Mouse (Mus musculus) thymus, postnatal 14 days (tissue): Measurements from ENCODE around the gene Dcp1a.

ENCODE experiments used
- DNase-seq: peaks from one replicate; pipeline ENCODE4 v3.0.0; 2021

Gene Dcp1a

DNA sequence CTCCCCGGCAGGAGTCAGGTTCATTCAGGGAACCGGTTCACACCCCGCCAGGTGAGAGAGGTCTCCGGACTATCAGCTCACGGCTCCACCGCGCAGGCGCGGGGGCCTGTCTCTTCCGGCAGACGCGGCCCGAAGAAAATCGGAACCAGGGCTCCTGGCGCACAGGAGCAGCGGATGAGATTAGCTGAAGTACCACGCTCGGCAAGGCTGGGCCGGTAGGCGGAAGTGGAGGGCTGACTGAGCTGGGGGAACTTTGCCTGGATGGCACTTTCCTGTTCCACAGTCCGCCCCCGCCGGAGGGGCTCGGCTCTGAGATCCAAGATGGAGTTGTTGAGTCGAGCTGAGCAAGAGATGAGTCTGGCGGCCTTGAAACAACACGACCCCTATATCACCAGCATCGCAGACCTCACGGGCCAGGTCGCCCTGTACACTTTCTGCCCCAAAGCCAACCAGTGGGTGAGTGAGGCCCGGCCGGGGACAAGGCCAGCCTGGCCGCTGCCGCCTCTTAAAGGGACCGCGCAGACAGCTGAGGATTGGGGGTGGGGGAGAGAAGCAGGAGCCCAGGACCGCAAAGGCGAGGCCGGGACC is at the start of gene Dcp1a:
Gene Dcp1a (plus strand): TSS at position 175 of the 588 bp plus-strand sequence.
- peak; percentile 96 for DNase-seq

DNA sequence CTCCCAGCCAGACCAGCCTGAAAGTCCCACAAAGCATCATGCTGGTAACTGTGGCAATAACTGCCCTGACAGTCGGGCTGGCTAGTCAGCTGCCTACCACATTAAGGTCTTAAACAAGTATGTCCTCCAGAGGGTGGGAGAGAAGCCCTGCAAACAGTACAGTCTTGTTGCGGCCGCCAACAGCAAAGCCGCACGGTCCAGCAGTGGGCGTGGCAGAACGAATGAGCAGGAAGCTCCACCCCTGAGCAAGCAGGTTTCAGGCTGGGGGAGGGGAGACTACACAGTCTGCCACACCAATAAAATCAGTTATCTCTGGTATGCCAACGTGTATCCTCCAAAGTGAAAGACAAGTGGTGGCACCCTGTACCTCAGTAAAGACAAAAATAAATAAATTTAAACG is 49.7 kb upstream of the Dcp1a start:
- no peak for DNase-seq

DNA sequence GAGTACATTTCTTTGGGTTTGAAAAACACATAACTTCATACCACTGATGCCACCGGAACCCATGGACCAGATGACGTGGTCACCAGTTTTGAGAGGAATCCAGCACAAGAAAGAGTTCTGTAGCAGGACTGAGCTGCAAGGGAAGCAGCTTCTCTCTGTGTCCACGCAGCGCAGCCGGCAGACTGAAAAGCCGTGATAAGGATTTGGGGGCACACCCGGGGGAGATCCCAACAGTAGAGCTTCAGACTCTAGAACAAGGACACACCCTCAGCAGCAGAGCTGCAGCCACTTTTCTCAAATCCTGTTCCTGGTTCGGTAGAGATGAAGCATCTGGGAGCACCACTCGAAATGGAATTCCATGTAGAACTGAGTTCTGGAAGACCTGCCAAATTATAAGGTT is 49.3 kb upstream of the Dcp1a start:
- no peak for DNase-seq

DNA sequence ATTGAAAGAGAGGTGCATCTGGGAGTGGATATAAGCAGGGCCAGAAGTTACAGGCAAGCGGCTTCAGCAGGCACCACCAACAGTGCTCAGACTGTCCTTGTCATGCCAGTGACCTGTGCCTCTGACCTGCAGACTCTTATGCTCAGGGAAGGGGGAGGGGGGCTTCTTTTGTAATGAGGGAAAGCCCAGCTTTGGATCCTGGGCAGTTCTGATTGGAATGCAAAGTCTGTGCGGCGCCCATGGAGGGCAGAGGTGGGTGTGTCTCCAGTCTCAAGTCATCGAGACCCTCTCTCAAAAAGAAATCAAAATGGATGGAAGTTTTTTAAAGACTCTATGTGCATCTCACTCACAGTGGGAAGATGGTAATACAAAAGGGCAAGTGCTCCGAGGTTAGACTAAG is 48.9 kb upstream of the Dcp1a start:
- DNase-seq: no peak

DNA sequence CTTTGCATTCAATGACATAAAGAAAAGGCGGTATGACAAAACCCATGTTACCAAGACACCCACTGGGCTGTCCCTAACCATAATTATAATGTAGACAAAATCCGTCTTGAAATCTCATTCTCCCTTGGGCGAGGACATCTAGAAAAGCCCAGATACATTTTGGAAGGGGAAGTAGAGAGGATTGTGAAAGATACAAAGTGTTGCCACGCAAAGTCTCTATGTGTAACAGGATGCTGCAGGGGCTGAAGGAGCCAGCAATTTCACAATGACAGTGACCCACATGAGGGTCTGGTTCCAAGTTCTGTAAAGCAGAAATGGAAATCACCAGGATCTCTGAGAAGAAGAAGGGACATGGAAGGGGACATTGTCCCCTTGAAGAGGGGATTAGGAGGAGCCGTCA is 44.0 kb upstream of the Dcp1a start:
- no peak for DNase-seq

DNA sequence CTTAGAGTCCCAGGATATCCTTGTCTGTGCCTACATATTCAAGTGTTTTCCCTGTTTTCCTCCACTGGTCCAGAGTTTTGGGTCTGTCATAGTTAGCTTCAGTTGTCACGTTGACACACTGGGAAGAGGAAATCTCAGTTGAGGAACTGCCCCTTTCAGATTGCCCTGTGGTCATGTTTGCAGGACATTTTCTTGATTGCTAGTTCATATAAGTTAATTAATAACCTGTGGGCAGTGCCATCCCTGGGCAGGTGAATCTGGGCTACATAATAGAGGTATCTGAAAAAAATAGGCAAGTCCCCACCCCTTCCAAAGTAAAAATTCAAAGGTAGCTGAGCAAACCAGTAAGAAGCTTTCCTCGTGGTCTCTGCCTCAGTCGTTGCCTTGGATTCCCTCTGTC is 39.4 kb upstream of the Dcp1a start:
- no peak for DNase-seq

DNA sequence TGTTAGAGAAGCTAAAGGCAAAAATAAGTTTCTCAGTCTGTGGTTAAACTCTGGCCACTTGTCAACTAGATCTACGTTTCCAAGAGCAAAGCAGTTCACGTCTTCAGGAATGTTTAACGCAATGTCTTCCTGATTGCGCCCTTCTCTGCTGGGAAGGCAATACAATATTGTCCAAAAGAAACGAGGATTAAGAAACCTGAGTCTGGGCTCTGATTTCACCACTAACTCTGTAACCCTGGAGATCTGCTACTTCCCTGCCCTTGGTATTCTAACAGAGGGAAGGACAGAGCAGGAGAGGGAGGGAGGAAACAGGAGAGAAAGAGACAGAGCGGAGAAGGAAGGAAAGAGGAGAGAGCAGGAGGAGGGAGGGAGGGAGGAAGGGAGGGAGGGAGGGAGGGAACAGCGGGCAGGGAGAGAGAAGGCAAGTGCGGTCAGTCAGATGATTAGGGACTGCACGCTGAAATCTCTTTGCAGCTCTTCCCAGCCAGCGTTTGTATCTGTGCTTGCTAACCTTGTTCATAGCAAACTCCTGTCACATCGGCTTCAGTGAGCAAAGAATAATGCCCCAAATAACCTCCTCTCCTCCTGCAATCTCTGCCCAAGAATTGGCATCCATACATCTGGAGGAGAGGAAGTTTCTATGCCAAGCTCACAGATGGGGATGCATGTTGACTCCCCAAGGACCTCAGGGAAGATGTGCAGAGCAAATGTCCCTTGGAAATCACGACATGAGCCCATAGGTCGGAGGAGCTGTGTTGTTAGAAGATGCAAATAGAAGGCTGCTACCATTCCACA is 23.3 kb upstream of the Dcp1a start:
- DNase-seq: no peak

DNA sequence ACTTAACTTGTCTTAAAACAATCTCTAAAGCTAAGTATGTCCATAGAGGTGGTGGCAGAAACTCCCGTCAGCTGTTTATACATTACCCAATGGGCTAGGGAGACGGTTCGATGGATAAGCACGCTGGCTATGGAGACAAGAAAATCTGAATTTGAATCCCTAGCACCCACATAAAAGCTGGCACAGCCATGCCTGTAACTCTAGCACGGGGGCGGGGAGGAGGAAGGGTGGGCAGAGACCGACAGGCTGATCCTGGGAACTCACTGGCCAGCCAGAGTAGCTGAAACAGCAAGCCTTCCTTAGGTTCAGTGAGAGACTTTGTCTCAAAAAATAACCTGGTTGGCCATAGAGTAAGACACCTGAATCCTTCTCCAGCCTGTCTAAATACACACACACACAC is 21.9 kb upstream of the Dcp1a start:
- DNase-seq: no peak

DNA sequence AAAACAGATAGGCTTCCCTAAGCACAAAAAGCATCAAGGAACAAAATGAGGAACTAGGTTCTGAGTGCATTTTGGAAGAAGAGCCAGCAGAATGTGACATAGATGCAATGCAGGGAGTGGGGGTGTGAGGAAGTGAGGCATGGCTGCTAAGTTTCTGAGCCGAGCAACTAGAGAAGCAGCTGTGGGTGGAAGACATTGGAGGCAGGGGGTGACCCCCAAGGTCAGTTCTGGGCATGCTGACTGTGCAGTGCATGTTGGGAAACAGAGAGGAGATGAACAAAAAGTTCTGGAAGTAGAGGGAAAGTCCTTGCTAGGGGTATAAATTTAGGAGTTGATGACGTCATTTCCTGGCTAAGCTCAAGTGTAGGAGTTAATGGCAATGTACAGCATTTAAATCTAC is 21.4 kb upstream of the Dcp1a start:
- peak; percentile 24 for DNase-seq

DNA sequence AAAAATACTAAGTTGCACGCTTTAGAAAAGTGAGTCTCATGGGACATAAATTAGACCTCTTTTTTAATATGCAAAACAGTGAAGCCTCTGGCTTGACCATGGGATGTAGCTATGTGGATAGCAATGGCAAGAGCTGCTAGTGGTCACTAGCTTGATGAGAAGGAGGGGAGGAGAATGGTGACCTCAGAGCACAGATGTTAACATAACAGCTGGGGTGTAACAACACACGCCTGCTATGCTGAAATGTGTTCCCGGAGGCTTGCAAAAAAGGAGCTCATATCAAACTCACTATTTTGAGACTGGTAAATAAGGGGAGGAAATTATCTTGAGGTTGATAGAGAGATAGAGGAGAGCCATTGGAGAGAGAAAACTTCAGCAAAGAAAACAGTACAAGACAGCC is 20.5 kb upstream of the Dcp1a start:
- no peak for DNase-seq

DNA sequence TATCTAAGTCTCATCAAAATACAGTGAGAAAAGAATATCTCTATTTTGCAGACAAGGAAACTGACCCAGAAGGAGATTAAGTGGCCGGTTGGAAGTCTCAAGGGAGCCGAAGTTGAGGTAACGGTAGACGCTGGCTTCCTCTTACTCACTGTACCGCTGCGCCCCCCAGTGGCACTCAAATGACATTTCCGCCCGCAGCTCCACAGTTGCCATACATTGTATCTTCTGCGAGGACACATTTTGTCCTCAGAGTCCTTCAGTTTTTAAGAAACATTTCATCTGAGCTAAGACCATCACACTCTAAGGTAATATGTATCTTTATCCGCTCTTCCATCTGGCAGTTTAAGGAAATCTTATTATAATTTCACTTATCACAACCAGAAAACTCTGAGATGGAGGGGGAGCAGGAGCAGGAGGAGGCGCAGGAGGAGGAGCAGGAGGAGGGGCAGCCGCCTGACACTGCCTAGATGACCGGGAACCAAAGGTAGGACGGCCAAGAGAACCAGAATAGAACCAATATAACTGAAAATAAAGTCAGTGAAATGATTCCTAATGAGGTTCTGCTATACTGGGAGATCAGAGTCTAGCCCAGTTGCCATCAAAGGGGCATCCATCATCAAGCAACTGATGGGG is 19.3 kb upstream of the Dcp1a start:
- peak; percentile 82 for DNase-seq

DNA sequence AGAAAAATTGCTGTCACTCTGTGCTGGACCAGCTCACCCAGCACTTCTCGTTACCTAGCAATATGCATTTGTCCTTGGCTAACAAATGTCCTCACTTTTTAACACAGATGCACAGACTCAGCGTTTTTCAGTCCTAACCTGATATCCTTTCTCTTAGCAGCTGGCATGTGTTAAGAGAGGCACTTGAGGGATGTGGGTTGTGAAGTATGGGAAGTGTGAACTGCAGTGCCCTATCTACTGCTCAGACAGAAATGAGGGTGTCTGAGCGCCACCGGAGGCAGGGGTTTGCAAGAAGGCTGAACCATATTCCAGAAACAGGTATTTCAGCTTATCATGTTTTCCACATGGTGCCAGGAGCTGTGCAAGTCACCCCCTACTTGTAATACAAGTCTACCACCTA is 16.0 kb upstream of the Dcp1a start:
- no peak for DNase-seq

DNA sequence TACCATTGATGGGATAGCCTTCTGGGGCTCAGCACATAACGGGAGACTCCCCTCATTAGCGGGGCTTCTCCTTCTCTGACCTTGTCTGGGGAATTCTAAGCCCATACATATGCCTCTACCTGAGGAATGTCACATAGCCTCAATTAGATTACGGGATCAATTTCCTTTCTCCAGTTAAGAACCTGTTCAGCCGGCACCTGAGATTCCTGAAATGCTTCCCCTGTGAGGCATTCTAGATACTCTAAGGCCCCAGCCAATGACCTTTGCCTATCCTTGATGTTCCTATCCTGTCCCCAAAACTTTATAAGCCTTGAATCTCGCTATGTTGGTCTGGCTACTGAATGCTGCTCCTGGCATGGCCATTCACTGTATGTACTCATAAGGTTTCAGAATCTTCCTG is 5.7 kb upstream of the Dcp1a start:
- DNase-seq: no peak

DNA sequence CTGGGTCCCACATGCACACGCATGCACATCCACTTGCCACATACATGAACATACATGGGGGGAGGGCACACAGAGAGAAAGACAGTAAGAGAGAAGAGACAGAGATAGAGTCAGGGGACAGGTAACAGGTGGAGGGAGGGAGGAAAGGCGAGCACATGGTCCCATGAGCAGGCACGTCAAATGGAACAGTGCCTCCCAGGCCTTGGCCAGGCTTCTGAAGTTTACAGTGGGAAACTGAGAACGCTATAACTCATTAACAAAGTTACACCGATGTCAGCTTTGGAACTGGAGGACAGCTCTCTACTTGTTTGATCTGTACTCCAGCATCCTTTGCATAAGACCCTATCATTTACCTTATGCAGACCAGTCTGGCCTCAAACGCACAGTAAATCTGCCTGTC is 4.9 kb upstream of the Dcp1a start:
- no peak for DNase-seq

DNA sequence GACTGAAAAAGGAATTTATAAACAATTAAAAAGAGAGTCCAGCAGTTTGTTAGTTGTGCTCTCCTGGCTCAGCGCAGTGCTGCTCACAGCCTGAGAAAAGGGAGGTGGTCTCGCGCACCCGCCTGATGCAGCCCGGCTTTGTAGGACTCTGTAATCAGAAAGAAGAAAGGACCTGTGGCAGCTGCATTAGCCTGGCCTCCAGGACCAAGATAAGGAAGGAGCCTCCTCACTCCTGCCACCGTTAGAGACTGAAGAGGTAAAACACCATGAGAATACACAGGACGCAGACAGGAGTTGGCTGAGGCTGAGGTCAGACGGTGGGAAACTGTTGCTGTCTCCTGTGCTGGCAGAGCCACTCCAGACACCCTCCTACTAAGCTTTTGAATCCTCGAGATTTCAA is 12.0 kb downstream of the Dcp1a start, which contains the start of gene Cacna1d:
Gene Cacna1d (minus strand): TSS at position 114 of the 400 bp plus-strand sequence.
- no peak for DNase-seq

DNA sequence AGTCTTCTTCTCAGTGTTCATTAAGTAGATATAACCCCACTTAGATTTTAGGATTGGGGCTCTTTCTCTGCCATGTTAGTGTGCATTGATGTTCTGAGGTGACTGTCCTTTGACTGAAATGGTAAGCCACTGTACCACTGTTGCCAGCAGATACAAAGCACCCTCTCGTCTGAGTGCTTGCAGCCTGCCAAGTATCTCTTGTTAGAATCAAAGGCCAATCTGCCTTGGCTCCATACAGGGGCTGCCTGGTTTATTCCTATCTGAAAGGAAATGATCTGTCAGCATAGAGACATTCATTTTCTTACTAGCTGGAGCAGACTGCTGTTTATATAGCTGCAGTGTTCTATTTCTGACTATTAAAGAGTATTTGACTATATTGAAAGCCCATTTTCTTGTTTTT is 13.9 kb downstream of the Dcp1a start:
- DNase-seq: no peak

DNA sequence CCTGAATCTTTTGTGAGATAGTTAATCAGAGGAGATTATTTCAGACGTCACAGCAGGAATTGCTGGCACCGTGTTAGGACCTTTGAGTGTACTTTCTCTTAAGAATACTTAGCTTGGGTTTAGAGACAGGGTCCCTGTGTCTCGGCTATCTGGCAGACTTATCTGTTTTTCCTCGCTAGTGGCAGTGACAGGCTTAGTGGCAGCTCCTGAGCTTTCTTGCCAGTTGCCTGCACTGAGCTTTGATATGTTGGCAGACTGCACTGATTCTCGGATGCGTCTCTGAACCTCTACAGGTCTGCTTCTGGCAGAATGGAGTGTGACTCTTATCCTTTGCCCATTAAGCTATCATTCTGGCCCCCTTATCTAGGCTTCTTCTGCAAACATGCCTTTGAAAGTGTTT is 15.7 kb downstream of the Dcp1a start:
- no peak for DNase-seq

DNA sequence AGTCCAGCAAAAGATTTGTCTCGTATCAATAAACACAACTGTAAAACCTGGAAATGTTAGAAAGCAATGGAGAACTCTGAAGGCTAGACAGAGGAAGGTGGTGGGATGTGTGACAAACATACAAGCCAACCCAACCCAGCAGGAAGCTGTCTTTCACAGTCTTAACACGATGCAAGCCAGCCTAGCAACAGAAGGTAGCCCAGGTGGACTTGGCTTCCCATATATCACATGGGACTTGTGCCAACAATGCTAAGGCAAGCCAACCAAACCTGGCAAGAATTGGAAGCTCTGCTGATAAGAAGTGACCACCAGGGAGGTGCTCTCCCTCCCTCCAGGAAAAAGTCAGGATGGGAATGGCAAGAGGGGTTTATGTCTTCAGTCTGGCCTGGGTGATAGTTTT is 18.9 kb downstream of the Dcp1a start:
- DNase-seq: no peak

DNA sequence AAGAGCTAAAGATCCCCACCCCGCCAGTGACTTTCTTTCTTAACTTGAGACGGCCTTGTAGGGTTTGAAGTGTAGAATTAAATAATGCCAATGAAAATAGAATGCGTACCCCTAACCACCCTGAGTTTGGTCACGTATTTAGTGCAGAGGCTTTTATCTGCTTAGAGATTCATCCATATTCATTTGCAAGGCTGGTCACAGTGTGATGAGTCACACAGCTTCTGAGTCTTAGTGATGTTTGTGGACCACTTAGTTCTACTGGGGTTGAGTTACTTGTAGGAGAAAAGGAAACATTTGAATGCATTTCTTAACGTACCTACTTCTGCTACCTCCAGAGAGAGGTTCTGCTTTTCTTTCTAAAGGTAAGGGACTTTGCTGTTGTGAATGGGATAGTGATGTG is 25.7 kb downstream of the Dcp1a start:
- DNase-seq: no peak

DNA sequence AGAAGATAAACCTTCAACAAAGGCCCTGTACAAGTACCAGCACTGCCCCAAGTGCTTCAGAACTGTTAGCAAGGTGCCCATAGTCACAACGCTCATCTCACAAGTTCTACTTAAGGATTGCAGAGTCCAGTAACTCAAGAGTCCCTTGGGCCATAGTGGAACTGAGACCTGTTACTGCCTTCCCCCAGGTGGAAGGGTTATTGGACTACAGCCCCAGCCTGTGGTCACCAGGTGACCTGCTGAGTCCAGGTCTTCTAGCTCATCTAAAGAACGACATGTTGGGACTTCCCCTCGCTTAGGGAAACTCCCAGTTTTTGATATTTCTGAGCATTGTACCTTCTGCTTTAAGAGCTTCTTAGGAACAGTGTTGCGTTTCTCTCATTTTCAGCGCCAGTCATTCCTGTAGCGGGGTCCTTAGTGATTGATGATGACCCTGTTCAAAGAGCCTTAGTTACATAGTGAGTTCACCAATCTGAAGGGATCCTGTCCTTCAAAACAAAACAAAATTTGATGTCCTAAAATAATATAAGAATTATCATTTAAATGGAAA is 31.0 kb downstream of the Dcp1a start:
- DNase-seq: no peak

DNA sequence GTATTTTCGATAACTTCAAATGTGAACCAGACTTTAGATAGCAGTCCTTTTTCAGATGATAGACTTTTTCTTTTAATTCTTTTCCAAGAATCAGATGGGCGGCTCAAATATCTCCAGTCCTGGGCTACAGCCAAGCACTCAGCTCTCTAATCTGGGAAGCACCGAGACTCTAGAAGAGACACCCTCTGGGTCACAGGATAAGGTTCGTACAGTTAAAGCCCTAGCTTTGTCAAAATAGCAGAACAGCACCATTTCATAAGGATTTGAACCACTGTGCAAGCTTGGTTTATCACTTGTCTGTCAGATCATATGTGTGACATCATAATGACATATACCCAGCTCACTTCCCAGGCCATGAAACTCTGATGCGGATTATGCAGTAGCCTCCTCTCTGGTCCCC is 33.6 kb downstream of the Dcp1a start:
- DNase-seq: no peak

DNA sequence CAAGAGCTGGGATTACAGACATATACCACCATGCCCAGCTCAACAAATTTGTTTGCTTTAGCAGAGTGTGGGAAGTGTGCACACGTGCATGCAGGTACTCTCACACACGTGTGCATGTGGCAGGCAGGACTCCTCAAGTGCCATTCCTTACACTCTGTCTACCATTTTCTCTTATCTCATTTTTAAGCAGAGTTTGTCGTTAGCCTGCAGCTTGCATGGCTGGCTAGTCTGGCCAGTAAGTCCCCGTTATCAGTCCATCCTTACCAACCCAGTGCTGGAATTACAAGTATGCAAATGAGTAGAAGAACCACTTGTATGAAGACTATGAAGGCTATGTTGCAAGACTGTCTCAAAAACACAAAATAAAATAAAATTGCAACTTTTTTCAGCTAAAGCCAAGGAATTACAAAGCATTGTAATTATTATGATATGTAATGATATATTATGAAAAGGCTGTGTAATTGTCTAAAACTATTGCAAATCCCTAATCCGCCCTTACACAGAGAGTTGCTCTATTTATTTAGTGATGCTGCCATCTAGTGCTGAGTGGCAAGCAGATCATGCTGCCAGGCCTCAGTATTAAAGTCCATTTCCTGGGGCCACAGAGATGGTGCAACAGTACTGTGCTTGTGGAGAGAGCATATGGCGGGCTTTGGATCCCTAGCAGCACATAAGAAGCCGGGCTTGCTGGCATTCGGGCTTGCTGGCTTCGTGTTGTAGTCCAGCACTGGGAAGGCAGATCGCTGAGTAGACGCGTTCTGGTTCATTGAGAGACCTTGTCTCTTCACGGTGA is 36.8 kb downstream of the Dcp1a start:
- DNase-seq: no peak

DNA sequence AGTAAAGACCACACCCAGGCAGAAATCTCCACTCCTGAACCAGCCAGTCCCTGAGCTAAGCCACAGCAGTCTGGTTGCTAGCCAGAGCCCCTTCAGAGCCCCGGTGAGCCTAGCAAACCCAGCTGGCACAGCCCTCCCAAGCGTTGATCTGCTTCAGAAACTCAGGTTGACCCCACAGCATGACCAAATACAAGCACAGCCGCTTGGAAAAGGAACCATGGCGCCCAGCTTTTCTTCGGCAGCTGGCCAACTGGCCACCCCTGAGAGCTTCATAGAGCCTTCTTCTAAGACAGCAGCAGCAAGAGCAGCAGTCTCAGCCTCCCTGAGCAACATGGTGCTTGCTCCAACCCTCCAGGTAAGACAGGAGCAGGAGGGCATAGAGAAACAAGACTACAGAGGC is 40.0 kb downstream of the Dcp1a start:
- no peak for DNase-seq
